Mouse (Mus musculus) kidney, postnatal 4 days (tissue): ENCODE results near the gene Gm14137.

Experiments
- DNase-seq, 2 experiments: peaks; one replicate each; pipeline ENCODE4 v3.0.0; 2021; ENCODE audit warnings: mixed read lengths in 2 of 2

Gm14137 gene

DNA sequence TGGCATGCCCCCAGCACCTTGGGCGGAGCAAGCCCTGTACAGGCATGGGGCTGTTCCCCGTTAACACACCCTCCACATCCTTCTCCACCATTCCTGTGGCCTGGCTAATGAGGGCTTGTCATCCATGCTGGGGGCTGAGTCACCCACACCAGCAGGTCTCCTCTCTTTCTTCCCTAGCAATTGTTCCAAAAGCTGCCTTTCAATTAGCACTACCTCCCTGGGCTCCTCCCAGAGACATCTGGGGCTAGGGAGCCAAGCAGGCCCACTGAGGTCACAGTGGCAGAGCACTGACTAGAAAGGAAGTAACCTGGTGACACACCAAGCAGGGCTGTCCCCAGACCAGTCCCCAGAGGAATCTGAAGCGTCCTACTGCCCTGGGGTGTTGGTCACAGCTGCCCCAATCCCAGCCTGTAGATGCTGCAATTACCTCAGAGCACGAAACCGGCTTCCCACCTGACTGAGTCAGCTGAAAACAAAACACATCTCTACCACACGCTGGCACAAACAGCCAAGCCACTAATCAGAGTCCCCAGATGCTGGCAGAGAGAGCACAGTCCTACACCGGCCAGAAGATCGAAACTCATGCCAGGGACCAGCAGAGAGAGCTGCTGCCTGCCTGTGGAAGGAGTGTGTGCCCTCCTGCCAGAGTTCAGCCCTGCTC, at the start of gene Gm14137:
TSS of gene Gm14137 (plus strand) at position 519 of the 661 bp plus-strand sequence.
- DNase-seq, result peak in 1 of 2 experiments; percentile 29

DNA sequence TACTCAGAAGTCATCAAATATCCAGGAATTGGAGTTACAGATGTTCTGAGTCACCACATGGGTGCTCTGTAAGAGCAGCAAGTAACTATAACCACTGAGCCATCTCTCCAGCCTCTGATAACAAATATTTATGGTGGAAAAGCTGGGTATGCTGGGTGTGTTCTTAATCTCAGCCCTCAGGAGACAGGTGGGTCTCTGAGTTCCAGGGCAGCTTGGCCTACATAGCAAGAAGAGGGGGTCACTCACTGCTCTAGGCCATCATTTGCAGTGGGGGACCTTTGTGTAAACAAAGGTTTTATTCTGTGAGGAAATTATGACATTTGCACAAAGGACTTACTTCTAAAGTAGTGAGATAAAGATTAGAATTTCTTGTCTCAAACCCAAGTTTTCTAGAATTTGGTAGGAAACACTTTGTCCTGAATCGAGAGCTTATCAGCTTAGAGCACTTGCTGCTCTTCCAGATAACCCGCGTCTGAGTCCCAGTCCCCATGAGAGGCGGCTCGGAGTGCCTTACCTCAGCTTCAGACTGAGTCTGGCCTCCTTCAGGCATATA, 37.9 kb upstream of the Gm14137 start:
- no peak for DNase-seq

DNA sequence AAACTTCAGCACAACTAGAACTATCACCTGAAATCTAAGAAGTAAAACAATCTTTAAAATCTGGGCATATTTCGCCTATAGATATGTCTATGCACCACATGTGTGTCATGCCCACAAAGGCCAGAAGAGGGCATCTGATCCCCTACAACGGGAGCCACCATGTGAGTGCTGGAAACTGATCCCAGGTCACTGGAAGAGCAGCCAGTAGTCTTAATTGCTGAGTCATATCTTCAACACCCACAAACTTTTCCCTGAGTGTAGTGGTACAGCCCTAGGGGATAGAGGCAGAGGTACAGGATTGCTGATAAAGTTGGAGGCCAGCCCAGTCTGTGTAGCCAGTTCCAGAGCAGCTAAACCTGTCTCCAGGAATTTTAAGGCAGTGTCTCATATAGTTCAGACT, 29.1 kb upstream of the Gm14137 start:
- DNase-seq, result peak; percentile 43 to 47

DNA sequence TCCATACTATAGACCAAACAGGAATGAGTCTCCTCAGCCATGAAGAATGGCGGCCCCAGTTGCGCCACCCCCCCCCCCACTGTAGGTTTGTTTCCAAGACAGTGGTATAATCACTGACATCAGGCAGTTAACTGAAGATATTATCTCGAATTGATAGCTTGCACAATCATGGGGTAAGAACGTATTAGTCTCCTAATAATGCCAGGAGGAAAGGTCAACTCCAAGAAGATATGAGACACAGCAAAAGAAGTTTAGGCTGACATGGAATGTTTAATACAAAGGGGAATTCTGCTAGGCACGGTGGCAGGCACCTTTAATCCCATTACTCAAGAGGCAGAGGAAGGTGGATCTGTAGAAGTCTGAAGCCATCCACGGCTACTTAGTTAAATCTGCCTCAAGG, 27.9 kb upstream of the Gm14137 start:
- no peak for DNase-seq

DNA sequence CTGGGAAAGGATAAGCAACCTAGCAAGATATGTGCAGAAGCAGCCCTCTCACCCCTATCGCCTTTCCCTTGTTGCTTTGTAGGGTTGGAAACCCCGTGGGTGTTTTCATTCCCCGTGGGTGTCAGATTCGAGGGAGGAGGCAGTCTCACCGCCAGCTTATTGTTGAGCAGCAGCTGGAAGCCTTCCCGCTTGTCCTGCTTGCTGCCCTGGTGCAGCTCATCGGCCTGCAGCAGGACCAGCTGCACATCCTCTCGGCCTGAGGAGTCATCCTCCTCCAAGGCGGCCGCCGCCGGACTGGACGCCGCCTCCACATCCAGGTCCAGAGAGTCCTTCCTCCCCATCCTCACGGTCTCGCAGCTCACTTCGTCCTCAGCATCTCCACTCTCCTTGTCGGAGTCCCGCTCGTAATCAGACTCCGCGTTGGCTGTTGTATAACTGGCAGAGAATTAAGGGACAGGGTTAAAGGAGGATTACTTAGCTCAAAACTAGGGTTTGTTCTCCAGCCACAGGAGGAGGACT, 27.1 kb upstream of the Gm14137 start:
- peak; percentile 69 to 79 for DNase-seq

DNA sequence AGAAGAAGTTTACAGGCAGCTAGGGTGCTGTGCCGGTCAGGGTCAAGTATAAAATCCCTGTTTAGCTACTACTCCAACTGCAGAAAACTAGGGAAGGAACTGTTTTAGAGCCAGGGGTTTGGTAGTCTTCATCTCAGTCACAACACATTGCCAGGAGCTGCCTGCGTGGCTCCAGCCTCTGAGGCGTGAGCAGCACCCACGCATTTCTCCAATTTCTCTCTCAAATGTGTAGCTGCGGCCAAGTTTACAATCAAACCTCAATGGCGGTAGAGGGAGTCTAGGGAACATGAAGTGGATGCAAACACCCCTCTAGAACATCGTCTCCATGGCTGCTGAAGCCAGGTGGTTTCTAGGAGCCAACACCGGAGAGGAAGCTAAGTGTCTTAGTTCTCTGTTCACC, 26.5 kb upstream of the Gm14137 start:
- no peak for DNase-seq

DNA sequence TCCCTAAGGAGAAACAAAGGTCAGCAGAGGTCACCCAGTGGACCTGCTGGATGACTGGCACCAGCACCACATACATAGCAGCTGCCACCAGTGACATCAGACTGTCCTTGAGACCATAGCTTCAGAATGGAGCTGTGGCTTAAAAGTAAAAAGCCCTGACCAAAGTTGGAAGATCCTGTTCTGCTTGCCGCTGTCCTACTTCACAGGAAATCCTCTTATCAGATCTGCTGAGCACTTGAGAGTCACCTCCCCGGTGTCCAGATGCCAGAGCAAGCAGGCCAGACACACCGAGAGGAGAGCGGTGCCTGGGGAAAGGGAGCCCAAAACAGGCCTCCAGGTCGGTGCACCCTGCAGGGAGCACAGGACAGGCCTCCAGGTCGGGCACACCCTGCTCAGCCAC, 22.1 kb upstream of the Gm14137 start:
- DNase-seq, result no peak

DNA sequence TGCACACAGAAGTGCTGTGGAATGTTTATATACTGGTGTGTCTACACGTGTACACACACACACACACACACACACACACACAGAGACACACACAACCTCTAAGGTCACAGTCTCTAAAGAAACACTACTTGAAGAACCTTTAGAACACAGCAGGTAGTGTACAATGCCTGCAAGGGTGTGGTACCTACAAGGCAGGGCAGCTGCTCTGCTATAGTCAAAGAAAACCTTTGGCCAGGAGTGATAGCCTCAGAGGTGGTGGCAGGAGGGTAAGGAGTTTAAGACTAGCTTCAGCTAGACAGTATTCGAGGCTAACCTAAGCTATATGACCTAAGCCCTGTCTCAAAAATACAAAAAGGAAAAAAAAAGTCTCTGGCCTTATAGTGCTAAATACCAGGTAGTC, 19.6 kb upstream of the Gm14137 start:
- no peak for DNase-seq

DNA sequence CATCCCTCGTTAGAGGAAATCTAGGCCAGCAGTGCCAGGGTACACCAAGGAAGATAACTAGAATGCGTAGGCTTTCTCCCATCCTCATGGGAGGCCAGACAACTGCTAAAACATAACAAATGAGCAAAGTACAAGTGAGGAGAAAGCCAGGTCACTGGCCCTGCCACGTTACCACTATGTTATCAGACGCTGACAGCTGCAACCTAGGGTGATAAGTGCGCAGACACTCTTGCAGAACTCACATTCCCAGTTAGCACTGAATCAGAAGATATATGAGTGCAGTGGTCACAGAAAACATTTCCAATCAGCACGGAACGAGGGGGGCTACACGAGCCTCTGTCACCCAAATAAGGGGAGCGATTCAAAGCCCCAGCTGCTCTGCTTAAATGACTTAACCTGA, 18.9 kb upstream of the Gm14137 start:
- no peak for DNase-seq

DNA sequence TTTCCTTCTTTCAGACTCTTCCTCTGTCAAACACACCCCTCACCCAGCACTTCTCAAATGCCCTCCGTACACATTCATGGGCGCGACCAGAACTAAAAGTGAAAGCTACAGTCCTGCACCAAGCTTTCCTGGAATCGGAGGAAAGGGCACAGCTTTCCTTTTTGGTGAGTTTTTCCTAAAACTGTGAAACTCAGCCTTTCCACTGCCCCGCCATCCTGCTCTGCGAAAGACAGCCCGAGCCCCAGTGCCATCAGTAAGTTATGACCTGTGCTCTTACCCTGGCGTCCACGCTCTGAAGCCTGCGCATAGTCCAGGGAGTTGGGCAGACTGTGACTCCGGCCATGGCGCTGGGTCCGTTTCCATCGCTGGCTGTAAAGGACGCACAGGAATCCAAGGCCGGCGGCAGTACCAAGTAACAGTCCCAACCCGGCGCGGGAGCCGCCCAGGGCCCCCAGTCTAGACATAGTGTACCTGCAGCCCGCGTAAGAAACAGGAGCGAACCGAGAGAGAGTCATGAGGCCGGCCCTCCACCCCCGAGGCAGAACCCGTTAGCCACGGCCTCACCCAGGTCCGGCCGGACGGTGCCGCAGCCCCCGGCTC, 18.1 kb upstream of the Gm14137 start:
- DNase-seq, result no peak

DNA sequence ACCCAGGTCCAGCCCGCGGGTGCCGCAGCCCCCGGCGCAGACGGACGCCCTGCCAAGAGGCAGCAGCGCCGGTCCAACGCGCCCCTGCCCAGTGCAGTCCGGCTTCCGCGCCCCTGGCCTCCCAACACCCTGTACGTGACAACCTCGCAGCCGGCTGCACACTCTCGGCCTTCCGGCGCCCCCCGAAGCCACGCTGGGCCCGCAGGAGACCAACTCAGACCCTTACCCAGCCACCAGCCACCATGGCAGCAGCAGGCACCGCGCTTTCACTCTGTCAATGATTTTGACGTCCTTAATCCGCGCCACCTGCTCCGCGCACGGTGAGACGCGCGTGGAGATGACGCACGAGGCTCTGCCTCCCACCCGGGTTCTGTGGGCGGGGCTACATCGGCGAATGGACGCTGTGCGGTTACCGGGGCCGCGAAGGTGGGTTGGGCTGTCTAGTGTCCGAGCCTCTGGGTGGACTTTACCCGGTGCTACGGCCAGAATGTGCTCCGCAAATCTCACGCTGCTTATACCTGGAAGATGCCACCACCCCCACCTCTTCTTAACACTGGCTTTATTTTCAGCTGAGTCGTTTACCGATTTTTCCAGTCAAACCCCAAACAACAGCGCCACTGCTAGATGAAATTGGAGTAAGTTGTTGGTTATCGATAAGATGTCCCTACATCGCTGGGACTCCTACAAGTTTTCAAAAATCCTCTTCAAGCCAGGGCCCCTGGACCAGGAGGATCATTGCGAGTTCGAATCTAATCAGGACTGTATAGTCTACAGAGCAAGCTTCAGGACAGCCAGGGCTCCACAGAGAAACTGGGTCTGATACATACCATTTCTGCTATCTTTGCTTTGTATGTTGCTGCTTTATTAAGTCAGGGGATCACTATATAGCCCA, 17.4 kb upstream of the Gm14137 start, which contains the start of gene Rmdn3:
TSS of gene Rmdn3 (minus strand) at position 354 of the 892 bp plus-strand sequence.
- DNase-seq, result peak; percentile 97 to 98

DNA sequence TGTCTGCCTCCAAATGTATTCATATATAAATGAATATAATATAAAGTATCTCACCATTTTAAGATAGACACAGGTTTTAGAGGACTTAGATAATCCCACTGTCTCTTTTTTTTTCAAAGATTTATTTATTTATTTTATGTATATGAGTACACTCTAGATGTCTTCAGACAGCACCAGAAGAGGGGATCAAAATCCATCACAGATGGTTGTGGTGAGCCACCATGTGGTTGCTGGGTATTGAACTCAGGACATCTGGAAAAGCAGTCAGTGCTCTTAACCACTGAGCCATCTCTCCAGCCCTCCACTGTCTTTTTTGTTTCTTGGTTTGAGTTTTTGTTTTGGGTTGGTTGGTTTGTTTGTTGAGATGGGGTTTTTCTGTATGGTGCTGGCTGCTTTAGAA, 16.5 kb upstream of the Gm14137 start:
- no peak for DNase-seq

DNA sequence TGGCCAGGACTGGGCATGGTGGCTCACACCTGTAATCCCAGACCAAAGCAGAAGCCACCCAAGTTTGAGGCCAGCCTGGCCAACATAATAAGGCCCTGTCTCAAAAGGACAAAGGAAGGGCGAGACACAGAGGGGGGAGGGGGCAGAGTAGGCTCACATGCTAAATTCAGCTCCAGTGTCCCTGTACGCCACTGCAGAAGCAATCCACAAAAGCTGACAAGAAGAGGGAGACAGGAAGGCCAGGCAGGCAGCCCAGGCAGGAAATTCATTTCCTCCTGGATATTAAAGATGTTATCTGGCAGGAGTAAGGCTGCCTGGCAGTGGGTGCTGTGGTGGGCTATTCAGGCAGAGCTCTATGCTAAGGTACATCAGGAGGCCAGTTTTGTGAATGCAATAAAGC, 13.1 kb upstream of the Gm14137 start:
- peak; percentile 37 to 59 for DNase-seq

DNA sequence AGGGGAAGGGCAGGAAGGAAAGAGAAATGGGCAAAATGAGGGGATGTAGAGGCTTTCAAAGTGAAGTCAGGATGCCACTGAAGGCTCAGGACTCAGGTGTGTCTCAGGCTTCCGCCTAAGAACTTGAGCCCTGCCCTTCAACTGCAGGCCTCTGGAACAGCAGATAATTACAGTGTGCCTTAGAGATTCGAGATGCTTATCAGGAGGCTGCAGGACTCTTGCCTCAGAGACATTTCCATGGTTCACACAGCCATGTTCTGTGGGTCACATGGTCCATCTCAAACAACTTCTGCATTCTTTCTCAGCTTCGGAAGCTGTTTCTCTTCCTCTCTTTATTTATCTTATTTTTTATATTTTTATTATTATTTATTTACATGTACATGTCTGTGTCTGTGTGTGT, 11.2 kb upstream of the Gm14137 start:
- DNase-seq, result no peak

DNA sequence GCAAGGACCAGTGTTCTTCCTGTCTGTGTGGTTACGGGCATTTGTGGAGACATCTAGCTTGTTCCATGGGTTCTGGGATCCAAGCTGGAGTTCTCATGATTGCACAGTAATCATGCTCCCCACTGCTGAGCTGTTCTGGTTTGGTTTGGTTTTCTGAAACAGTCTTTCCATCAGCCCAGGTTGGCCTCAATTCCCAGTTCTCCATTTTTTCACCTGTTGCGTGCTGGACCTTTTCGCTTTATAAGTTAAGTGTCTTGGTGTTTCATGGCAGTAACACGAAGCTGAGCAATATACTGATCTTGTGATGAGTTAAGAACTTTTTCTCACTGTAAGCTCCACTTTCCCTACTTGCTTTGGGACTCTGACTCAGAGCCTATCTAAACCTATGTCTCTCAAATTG, 10.3 kb upstream of the Gm14137 start:
- DNase-seq, result no peak

DNA sequence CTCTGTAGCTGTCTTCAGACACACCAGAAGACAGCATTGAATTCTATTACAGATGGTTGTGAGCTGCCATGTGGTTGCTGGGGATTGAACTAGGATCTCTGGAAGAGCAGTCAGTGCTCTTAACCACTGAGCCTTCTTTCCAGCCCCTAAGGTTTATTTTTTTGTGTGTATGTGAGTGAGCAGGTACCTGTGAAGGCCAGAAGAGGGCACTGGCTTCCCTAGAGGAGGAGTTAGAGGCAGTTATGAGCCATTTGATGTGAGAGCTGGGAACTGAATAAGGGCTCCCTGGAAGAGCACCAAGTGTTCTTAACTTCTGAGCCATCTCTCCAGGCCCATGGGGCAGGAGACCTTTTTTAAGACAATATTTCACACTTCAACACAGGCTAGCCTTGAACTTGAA, 8.9 kb upstream of the Gm14137 start:
- no peak for DNase-seq

DNA sequence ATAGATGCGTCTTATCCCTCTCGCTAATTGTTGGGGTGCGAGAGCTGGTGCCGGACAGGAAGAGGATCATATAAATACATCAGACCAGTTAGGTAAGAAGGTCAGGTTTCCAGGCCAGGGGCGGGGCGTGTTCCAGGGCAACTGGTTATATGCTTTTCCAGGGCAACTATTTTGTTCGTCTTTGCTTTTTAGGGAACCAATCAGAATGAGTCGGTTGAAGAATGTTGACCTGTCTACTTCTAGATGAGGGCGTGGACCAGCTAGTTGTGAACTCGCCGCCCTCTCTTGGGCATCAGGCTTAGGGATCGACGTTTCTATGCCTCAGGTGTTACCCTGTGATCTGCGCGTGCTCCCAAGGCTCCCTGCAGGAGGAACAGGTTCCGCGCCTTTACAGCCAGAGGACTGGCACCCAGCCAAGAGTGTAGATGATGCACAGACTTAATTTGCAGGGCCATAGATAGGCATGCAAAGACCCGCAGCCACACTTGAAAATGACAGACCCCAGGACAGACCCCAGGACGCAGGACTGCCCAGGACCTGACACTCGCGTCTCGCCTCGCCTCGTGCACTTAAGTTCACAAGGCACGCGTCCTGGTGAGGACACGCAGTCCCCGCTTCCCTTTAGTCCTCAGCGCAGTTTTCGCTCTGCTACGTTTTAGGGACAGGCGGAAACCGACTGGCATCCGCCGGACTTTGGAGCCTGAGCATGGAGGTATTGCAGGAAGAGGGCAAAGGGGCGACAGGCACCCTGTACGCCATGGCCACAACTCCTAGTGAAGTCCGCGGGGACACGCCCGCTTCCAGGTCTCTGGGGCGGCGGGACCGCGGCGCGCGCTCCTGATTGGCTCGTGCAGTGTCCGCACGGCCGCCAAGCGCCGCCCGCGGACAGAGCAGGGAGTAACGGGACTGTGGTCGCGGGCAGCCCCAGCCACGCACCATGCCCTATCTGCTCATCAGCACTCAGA, 7.1 kb upstream of the Gm14137 start, which contains the start of gene Gchfr:
TSS of gene Gchfr (plus strand) at position 873 of the 965 bp plus-strand sequence.
- peak; percentile 78 to 87 for DNase-seq

DNA sequence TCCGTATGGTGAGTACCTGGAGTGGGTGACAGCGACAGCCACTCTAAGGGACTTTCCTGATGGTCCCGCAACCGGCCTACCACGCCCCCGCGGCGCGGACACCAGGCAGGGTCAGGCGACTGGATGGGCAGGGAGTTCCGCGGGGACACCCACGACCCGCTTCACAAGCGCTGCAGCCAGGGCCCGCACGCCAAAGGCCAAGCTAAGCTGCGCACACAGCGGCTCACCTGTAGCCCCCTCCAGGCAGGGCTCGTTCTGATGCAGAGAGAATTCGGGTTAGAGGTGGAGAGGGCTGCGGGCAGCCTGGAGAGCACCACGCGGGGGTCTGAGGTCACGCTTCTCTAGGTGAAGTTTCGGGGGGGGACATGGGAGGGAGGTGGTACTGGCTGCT, 6.4 kb upstream of the Gm14137 start:
- no peak for DNase-seq

DNA sequence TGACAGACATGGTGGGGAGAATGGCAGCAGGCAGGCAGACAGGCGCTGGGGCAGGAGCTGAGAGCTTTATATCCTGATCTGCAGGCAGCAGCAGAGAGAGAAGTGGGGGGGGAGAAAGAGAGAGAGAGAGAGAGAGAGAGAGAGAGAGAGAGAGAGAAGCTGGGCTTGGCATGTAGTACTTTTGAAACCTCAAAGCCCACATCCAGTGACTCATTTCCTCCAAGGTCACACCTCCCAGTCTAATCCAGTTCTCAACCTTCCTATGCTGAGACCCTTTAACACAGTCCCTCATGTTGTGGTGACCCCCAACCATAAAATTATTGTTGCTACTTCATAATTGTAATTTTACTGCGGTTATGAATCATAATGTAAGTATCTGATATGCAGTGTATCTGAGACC, 4.0 kb upstream of the Gm14137 start:
- DNase-seq, result no peak

DNA sequence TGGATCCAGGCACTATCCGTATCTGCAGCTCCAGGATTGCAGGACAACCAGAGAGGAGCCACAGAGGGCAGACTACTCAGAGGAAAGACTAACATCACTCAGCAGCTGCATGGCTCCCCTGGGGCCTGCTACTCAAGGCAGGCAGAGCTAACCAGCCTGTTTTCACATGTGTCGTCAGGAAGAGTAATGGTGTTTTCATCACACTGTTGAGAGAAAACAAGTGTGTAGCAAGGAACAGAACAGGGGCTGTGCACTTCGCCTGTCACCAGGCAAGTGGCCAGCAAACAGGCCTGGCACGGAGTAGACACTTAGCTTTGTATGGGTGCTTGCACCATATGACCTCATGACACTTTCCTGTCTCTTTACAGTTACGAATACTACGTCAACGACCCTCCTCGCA, 2.7 kb upstream of the Gm14137 start:
- DNase-seq, result peak; percentile 43 to 63

DNA sequence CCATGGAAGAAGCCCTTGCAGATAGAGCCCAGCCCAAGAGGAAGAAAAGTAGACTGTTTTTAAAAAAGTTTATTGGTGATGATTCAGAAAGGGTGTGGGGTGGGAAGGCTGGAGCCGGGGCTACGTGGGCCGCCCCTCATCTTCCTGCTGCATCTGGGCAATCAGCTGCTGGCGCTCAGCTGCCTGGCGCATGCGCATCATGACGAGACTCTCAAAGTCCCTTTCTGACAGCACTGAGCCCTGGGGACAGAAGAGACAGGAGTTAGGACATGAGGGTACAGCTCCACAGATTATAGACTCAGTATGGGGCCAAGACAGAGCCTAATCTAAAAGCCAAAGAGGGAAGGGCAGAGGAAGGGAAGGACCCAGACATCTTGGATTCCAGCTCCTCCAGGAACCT, 1.9 kb upstream of the Gm14137 start:
- no peak for DNase-seq
